In the genomic region with DNA sequence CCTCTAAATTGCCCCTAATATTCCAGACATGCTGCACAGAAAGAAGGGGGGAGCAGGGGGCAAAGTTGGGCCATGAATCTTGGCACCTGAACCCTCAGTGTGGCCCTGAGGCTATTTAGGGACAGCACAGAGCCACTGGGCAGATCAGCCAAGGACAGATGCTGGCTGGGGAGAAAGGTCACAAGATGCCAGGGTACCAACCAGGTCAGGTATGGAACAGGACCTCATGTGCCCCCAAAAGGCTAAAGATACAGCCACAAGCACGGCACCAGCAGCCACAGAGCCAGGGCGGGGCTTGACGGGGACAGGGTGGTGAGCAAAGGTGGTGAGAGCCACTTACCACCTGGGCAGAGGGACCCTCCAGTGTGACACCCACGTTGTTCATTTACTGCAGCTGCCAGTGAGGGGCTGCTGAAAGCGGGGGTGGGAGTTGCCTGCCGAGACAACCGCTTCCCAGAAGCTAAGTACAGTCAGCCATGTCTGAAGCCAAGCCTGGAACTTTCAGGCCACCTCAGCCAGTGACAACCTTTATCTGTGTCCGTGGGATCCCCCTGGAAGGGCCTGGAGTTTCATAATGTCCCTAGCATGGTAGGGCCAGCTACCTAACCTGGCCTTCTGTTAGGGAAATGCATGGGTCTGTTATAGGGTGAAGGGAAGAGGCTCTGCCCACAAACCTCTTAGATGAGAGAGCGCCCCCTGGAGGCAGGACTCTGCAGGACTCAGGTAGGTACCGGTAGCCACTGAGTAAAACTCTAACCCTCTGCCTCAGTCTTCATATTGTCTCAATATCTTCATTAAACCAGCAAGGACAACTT, we compare ENCODE assay signal across 9 mouse cellular contexts. TPM values are rescaled to one million over a fixed set of nuclear protein-coding genes. Genes with fewer than 3 reads are reported as not detected.
DNase-seq lines count a peak whose midpoint lies in the region; ATAC-seq and TF ChIP-seq lines count a peak whose summit lies in the region.
"Had no signal": no experiment of that assay in that cellular context is flagged by ENCODE, and none has a peak within 500 bp of the region (broad histone marks: within the 10 kb centered on the region; RNA-seq: fewer than 3 reads in every experiment).

No protein-coding gene starts in this region.

- H3K4me3 ChIP-seq in intestine, embryonic 14.5 days (ENCODE audit: low read depth, low read length), result no peak overlapping the region
- no peak overlapping the region for H3K4me3 ChIP-seq in intestine, embryonic 15.5 days (replicated peaks)
- H3K4me3 ChIP-seq in left cerebral cortex, adult 2 months, result peak overlapping the region; percentile 13; the same call in 1 of the 2 replicates
- H3K4me3 ChIP-seq in neural tube, embryonic 11.5 days (ENCODE audit: low read depth, low read length), result no peak overlapping the region
- H3K4me3 ChIP-seq: embryonic facial prominence, embryonic 13.5 days had no signal

- no peak overlapping the region for H3K9ac ChIP-seq in intestine, embryonic 14.5 days (ENCODE audit: low read length)
- no peak overlapping the region for H3K9ac ChIP-seq in intestine, embryonic 15.5 days
- H3K9ac ChIP-seq in neural tube, embryonic 11.5 days (ENCODE audit: low read length), result no peak overlapping the region
- H3K9ac ChIP-seq: embryonic facial prominence, embryonic 13.5 days had no signal

- 63% methylated on average over 10 of the region's 10 CpGs for WGBS in intestine, embryonic 14.5 days
- 58% methylated on average over 10 of the region's 10 CpGs for WGBS in intestine, embryonic 15.5 days
- WGBS in neural tube, embryonic 11.5 days, result 56% methylated on average over 10 of the region's 10 CpGs

- no peaks in the 10 kb centered on the region for H3K36me3 ChIP-seq in intestine, embryonic 14.5 days (ENCODE audit: control insufficient read depth, insufficient read depth, low read length)
- no peaks in the 10 kb centered on the region for H3K36me3 ChIP-seq in intestine, embryonic 15.5 days
- H3K36me3 ChIP-seq in neural tube, embryonic 11.5 days (ENCODE audit: control insufficient read depth, insufficient read depth, low read length), result no peaks in the 10 kb centered on the region
- H3K36me3 ChIP-seq: embryonic facial prominence, embryonic 13.5 days had no signal

- no peak for ATAC-seq in intestine, embryonic 14.5 days (replicated peaks; ENCODE audit: low FRiP score, low TSS enrichment, low read depth)
- ATAC-seq in intestine, embryonic 15.5 days, result no peak
- ATAC-seq in neural tube, embryonic 11.5 days (ENCODE audit: insufficient read depth, low FRiP score, low TSS enrichment), result no peak

- no peak overlapping the region for H3K27ac ChIP-seq in intestine, embryonic 14.5 days (ENCODE audit: low read depth)
- no peak overlapping the region for H3K27ac ChIP-seq in intestine, embryonic 15.5 days
- H3K27ac ChIP-seq in left cerebral cortex, adult 2 months, result no peak overlapping the region
- H3K27ac ChIP-seq in neural tube, embryonic 11.5 days (ENCODE audit: low read depth, low read length), result no peak overlapping the region
- H3K27ac ChIP-seq: embryonic facial prominence, embryonic 13.5 days had no signal

- peak; percentile 81 for DNase-seq in intestine, embryonic 14.5 days (ENCODE audit: low spot score)
- peak; percentile 75 to 90 for DNase-seq in adrenal gland, adult (ENCODE audit: inconsistent age in 2 of 2, low spot score in 1 of 2)
- DNase-seq in embryo, embryonic 10 days (ENCODE audit: low spot score), result peak; percentile 75
- DNase-seq in heart, postnatal 14 days, result peak; percentile 80 to 85
- peak; percentile 50 to 79 for DNase-seq in left cerebral cortex, adult 2 months (ENCODE audit: extremely low spot score in 1 of 2, low spot score in 2 of 2)
- peak; percentile 73 for DNase-seq in neural tube, embryonic 11.5 days (ENCODE audit: low spot score)
- peak; percentile 23 to 85 for DNase-seq in thymus, postnatal 10 days (ENCODE audit: low spot score in 2 of 2)

- H3K4me2 ChIP-seq in intestine, embryonic 14.5 days (ENCODE audit: low read length), result no peak overlapping the region
- no peak overlapping the region for H3K4me2 ChIP-seq in intestine, embryonic 15.5 days (replicated peaks)
- H3K4me2 ChIP-seq in neural tube, embryonic 11.5 days (ENCODE audit: low read depth), result no peak overlapping the region
- H3K4me2 ChIP-seq: embryonic facial prominence, embryonic 13.5 days had no signal

- no peaks in the 10 kb centered on the region for H3K9me3 ChIP-seq in intestine, embryonic 14.5 days (ENCODE audit: control insufficient read depth, low read length)
- no peaks in the 10 kb centered on the region for H3K9me3 ChIP-seq in intestine, embryonic 15.5 days
- H3K9me3 ChIP-seq in neural tube, embryonic 11.5 days (ENCODE audit: control insufficient read depth, low read length), result no peaks in the 10 kb centered on the region
- H3K9me3 ChIP-seq: embryonic facial prominence, embryonic 13.5 days had no signal

- intact Hi-C loops in heart, postnatal 14 days (cut with DNase I), result loop anchor here (1.0 kb wide), 2 partner anchors 53 to 127 kb away; no protein-coding TSS in a partner anchor
- intact Hi-C loops in left cerebral cortex, adult 2 months (cut with DNase I), result loop anchor here (5.0 kb wide), 1 partner anchor 52 kb away; no protein-coding TSS in a partner anchor

- H3K27me3 ChIP-seq in intestine, embryonic 14.5 days (replicated peaks; ENCODE audit: control insufficient read depth, insufficient read depth, low read length), result no peaks in the 10 kb centered on the region
- H3K27me3 ChIP-seq in intestine, embryonic 15.5 days (replicated peaks), result no peaks in the 10 kb centered on the region
- H3K27me3 ChIP-seq in neural tube, embryonic 11.5 days (ENCODE audit: control insufficient read depth, insufficient read depth, low read length), result no peaks in the 10 kb centered on the region
- H3K27me3 ChIP-seq: embryonic facial prominence, embryonic 13.5 days had no signal

- TF ChIP-seq CTCF in left cerebral cortex, adult 2 months (IDR thresholded peaks at IDR 0.05), result peak; percentile 82

- 0 out of 2 replicates have a peak, but pooled peaks cover 2% of the 10 kb centered on the region for H3K4me1 ChIP-seq in intestine, embryonic 14.5 days (replicated peaks; ENCODE audit: control insufficient read depth, insufficient read depth, low read length)
- 0 out of 2 replicates have a peak, but pooled peaks cover 7% of the 10 kb centered on the region for H3K4me1 ChIP-seq in intestine, embryonic 15.5 days (replicated peaks)
- H3K4me1 ChIP-seq in neural tube, embryonic 11.5 days (ENCODE audit: control insufficient read depth, insufficient read depth, low read length), result peaks cover 6% of the 10 kb centered on the region; the same call in 1 of the 2 replicates

RNA-seq across cellular contexts. Expression of a gene that starts 50.7 kb away (rescaled TPM):
- 13.2 and 14.6 TPM in 2 replicates for polyA plus RNA-seq in intestine, embryonic 14.5 days (2014; fragmentation: Nextera tagmentation; extraction: Ambion mirVana)
- 6.9 and 7.1 TPM in 2 replicates for polyA plus RNA-seq in intestine, embryonic 15.5 days (2015; fragmentation: Nextera tagmentation; extraction: Ambion mirVana)
- 10 to 100 TPM; 24.8 to 27.0 TPM for total RNA-seq in heart, postnatal 14 days (2021)
- total RNA-seq in left cerebral cortex, adult 2 months (2021), result 100 to 1,000 TPM; 194 to 215 TPM
- polyA plus RNA-seq in neural tube, embryonic 11.5 days (2014; fragmentation: Nextera tagmentation; extraction: Ambion mirVana), result 12.7 and 16.2 TPM in 2 replicates
